Mouse (Mus musculus) limb, embryonic 15.5 days (tissue): Measurements from ENCODE around the gene Mxi1. TPM values are rescaled to one million over a fixed set of nuclear protein-coding genes. Genes with fewer than 3 reads are reported as not detected.
A peak's percentile ranks its signal among the peaks of the same experiment; 100 is the strongest.

ENCODE experiments used
- ATAC-seq: fragments of 200-750 bp; cut with Nextera tagmentation; 2 replicates; pipeline ENCODE4 v1.8.0; 2017; ENCODE audit warnings: low read depth, moderate TSS enrichment; ENCODE audit not compliant: insufficient number of reproducible peaks, low FRiP score, low TSS enrichment
- H3K27ac ChIP-seq: fragments of 300-500 bp; sonication (generic); 2 replicates; pipeline ENCODE4 v1.5.1; 2015; ENCODE audit warnings: moderate library complexity, mild to moderate bottlenecking, inconsistent platforms
- H3K27me3 ChIP-seq: fragments of 300-500 bp; sonication (generic); 2 replicates; pipeline ENCODE4 v1.6.1; 2015; ENCODE audit warnings: inconsistent platforms
- H3K36me3 ChIP-seq: fragments of 300-500 bp; sonication (generic); 2 replicates; pipeline ENCODE4 v1.6.1; 2015; ENCODE audit warnings: inconsistent platforms
- H3K4me1 ChIP-seq: fragments of 300-500 bp; sonication (generic); 2 replicates; pipeline ENCODE4 v1.6.1; 2015; ENCODE audit warnings: inconsistent platforms
- H3K4me2 ChIP-seq: fragments of 300-500 bp; sonication (generic); 2 replicates; pipeline ENCODE4 v1.6.1; 2015; ENCODE audit warnings: mild to moderate bottlenecking, inconsistent platforms
- H3K4me3 ChIP-seq: fragments of 300-500 bp; sonication (generic); 2 replicates; pipeline ENCODE4 v1.5.1; 2015; ENCODE audit warnings: mild to moderate bottlenecking, inconsistent platforms
- H3K9ac ChIP-seq: fragments of 300-500 bp; sonication (generic); 2 replicates; pipeline ENCODE4 v1.6.1; 2015; ENCODE audit warnings: inconsistent platforms
- H3K9me3 ChIP-seq: fragments of 300-500 bp; sonication (generic); 2 replicates; pipeline ENCODE4 v1.6.1; 2016; ENCODE audit warnings: inconsistent platforms
- WGBS: fragments of 180-500 bp; shearing (Covaris S2); methylation state at CpG from one replicate; pipeline ENCODE4 v1.1.7; 2015; 5-methylcytosine and 5-hydroxymethylcytosine counted together
- polyA plus RNA-seq: library from polyadenylated mRNA; unstranded; fragments of >200 nt; fragmentation: Nextera tagmentation; extraction: Ambion mirVana; gene quantifications from 2 replicates; pipeline ENCODE4 v1.2.1, GENCODE M21; 2015

The Mxi1 gene
- 35.4 and 40.1 TPM in 2 replicates for polyA plus RNA-seq

DNA sequence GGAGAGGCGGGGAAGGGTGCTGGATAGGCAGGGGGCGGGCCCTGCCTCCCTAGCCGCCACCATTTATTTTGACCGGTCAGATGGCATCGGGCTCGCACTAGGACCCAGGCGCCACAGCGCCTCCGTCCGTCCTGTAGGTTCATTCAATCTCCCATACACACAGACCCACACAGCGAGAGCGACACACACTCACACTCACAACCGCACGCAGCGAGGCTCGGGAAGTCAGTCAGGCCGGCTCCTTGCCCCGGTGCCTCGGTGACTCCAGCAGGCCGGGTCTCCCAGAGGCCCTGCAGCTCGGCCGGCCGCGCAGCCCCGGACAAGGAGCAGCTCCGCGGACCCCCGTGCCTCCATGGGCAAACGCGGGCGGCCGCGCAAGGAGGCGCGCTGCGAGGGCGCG is at the start of gene Mxi1:
Gene Mxi1 (plus strand): TSS at position 171 of the 400 bp plus-strand sequence.
- Histone ChIP-seq H3K4me3 (peak within 1 kb of the TSS; percentile 92), H3K4me2 (peak within 1 kb of the TSS; percentile 91), H3K9me3 (no peaks in the 10 kb centered on the region), H3K9ac (peak within 1 kb of the TSS; percentile 85), H3K36me3 (no peaks in the 10 kb centered on the region), H3K27me3 (no peaks in the 10 kb centered on the region), H3K27ac (peak within 1 kb of the TSS; percentile 98), H3K4me1 (peaks cover 11% of the 10 kb centered on the region)
- no peak; the same call in 1 of the 2 replicates for ATAC-seq
- under 1% methylated on average over 38 of the region's 38 CpGs for WGBS

DNA sequence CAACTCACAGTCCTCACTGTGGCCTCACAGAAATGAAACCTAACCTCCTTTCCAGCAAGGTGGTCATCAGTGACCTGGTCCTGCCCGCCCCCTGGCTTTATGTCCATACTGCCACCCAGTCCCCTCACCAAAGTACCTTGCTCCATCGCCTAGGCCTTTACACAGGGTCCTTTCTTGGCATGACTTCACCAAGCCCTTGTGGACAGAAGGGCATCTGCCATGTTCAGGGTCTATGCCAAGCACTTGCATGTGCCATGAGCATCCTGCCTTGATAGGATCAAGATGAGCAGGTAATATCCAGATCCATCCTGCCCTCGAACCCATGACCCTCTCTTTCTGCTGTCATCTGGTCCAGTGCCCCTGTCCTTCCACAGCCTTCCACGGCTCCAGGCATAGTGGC is 49.5 kb upstream of the Mxi1 start:
- Histone ChIP-seq H3K4me2 (no peak overlapping the region), H3K4me3 (no peak overlapping the region), H3K4me1 (peaks cover 8% of the 10 kb centered on the region), H3K9me3 (no peaks in the 10 kb centered on the region), H3K27ac (no peak overlapping the region), H3K36me3 (no peaks in the 10 kb centered on the region), H3K9ac (no peak overlapping the region), H3K27me3 (no peaks in the 10 kb centered on the region)
- WGBS = 88% methylated on average over 4 of the region's 4 CpGs
- no peak for ATAC-seq

- Histone ChIP-seq H3K9me3 (no peaks in the 10 kb centered on the region), H3K9ac (no peak overlapping the region), H3K4me2 (no peak overlapping the region), H3K4me1 (peaks cover 8% of the 10 kb centered on the region), H3K36me3 (no peaks in the 10 kb centered on the region), H3K27ac (no peak overlapping the region), H3K4me3 (no peak overlapping the region), H3K27me3 (no peaks in the 10 kb centered on the region)
- ATAC-seq = no peak
- WGBS = 88% methylated on average over 7 of the region's 7 CpGs
These were observed 48.3 kb upstream of the Mxi1 start for GRCm38 (mm10) chr19:53262061-53262460.

DNA sequence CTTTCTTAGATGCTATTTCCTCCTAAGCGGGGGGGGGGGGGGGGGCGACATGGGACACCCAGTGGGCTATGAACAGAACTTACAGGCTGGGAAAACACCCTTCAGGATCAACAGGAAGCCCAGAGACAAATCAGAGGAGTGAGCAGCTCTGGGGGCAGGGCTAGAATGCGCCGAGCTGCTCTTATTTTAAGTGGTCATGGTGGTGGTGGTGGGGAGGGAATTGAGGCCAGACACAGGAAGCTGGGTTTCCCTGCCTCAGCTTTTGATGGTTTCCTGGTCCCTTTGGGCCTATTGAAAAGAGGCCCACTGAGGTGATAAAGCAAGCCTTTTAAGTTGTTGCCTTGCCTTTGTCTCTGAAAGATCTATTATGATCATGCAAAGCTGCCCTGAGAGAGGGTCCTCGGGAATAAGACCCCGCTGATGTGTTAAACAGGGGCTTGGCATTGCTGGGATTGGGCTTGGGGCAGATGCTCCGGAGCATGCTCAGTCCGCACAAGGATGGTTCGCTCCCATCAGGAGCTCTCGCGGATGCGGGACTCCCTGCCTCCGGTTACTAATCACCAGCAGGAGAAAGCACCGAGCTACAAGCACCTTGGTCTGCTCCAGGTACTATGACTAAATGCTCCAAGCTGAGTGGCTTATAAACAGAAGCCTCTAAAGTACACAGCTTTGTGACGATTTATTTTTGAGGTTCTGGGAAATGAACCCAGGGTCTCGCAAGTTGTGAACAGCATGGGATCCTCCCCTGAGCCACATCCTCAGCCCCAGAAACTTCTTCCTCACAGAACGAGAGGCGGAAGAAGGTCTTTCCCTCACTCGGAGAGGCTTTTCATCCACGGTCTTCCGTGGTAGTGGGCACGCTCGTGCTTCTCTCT is 46.2 kb upstream of the Mxi1 start:
- Histone ChIP-seq H3K9ac (no peak overlapping the region), H3K36me3 (no peaks in the 10 kb centered on the region), H3K4me3 (no peak overlapping the region), H3K4me1 (peaks cover 8% of the 10 kb centered on the region), H3K4me2 (no peak overlapping the region; the same call in 1 of the 2 replicates), H3K27me3 (no peaks in the 10 kb centered on the region), H3K27ac (no peak overlapping the region), H3K9me3 (no peaks in the 10 kb centered on the region)
- WGBS = 41% methylated on average over 22 of the region's 23 CpGs
- ATAC-seq = no peak

DNA sequence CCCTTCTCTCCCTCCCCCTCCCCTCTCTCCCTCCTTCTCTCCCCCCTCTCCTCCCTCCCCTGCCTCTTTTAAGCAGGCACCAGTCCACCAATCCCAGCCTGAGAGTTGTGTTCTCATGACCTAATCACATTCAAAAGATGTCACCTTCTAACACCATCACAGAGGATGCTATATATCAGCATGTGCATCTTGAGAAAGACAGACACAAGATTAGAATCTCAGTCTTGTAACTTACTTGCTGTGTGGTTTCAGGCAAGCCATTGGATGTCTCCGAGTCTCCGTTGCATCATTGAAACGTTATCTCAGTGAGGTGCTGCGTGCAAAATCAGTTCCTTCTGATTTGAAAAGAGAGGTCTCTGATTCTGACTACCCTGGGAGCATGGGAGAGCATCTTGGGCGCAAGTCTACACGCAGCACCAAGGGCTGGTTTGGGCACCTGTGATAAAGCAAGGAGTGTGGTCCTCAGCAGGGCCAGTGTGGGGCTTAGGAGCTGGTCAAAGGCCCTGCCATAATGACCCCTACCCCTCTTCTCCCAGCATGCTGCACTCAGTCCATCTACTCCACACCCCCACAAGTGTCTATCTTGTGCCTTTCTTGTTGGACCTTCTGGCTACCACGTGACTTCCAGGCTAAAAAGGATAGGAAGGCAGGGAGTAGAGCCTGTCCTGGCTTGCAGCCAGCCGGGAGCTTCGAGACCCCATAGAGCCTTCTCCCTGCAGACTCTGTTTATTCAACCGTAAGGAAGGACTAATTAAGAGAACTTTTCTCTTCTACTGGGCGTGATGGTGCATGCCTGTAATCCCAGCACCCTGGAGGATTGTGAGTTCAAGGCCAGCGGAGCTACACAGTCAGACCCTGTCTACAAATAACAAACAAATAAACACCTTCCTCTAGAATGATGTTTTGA is 45.2 kb upstream of the Mxi1 start:
- no peak overlapping the region for H3K27ac ChIP-seq
- ATAC-seq = no peak
- H3K27me3 ChIP-seq = no peaks in the 10 kb centered on the region
- no peaks in the 10 kb centered on the region for H3K36me3 ChIP-seq
- H3K9me3 ChIP-seq = no peaks in the 10 kb centered on the region
- 52% methylated on average over 12 of the region's 12 CpGs for WGBS
- H3K4me2 ChIP-seq = no peak overlapping the region
- no peak overlapping the region for H3K4me3 ChIP-seq
- no peak overlapping the region for H3K9ac ChIP-seq
- H3K4me1 ChIP-seq = peaks cover 8% of the 10 kb centered on the region

- WGBS = 89% methylated on average over 9 of the region's 9 CpGs
- Histone ChIP-seq H3K4me1 (peaks cover 8% of the 10 kb centered on the region), H3K9ac (no peak overlapping the region), H3K36me3 (no peaks in the 10 kb centered on the region), H3K4me3 (no peak overlapping the region), H3K27me3 (no peaks in the 10 kb centered on the region), H3K4me2 (no peak overlapping the region), H3K9me3 (no peaks in the 10 kb centered on the region), H3K27ac (no peak overlapping the region)
- no peak for ATAC-seq
These were observed 43.0 kb upstream of the Mxi1 start for GRCm38 (mm10) chr19:53267305-53267704.

- Histone ChIP-seq H3K4me2 (no peak overlapping the region), H3K27ac (no peak overlapping the region), H3K27me3 (no peaks in the 10 kb centered on the region), H3K36me3 (no peaks in the 10 kb centered on the region), H3K4me1 (peaks cover 8% of the 10 kb centered on the region), H3K4me3 (no peak overlapping the region), H3K9ac (no peak overlapping the region), H3K9me3 (no peaks in the 10 kb centered on the region)
- 88% methylated on average over 17 of the region's 17 CpGs for WGBS
- ATAC-seq = no peak
These were observed 37.1 kb upstream of the Mxi1 start for GRCm38 (mm10) chr19:53273055-53273722.

DNA sequence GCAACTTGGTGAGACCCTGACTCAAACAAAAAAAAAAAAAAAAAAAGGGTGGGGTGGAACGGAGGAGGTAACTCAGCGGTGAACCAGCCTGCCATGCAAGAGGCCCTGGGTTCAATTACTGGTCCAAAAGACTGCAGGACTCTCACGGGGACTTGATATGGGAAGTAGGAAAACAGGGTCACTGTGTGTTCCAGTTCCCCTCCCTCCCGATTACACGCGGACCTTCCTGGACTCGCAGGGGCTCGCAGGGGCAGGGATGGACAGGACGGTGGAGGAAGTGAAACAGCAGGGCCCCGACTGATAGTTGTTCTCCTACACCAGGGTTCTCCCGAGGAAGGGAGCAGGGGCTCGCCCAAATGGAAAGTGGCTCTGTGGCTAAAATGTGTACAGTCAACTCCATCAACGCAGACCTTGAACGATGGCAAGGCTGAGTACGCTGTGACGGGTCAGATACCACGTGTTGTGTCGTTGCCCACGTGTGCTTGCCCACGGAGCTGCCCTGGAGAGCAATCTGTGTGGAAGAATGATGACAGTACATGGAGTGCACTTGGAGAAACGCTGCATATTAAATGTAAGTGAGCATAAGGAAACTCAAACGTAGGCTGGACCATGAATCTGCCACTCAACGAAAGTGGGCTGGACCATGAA is 36.4 kb upstream of the Mxi1 start:
- Histone ChIP-seq H3K4me1 (peaks cover 12% of the 10 kb centered on the region), H3K4me2 (no peak overlapping the region), H3K9me3 (no peaks in the 10 kb centered on the region), H3K9ac (no peak overlapping the region), H3K27me3 (no peaks in the 10 kb centered on the region), H3K27ac (no peak overlapping the region), H3K4me3 (no peak overlapping the region), H3K36me3 (no peaks in the 10 kb centered on the region)
- no peak for ATAC-seq
- 81% methylated on average over 23 of the region's 23 CpGs for WGBS

- H3K4me2 ChIP-seq = no peak overlapping the region
- 46% methylated on average over 3 of the region's 3 CpGs for WGBS
- H3K9me3 ChIP-seq = no peaks in the 10 kb centered on the region
- H3K27ac ChIP-seq = no peak overlapping the region
- ATAC-seq = no peak
- no peak overlapping the region for H3K9ac ChIP-seq
- peaks cover 14% of the 10 kb centered on the region for H3K4me1 ChIP-seq
- no peak overlapping the region for H3K4me3 ChIP-seq
- H3K27me3 ChIP-seq = no peaks in the 10 kb centered on the region
- no peaks in the 10 kb centered on the region for H3K36me3 ChIP-seq
These were observed 35.1 kb upstream of the Mxi1 start for GRCm38 (mm10) chr19:53275204-53275603.

GRCm38 (mm10) chr19:53276902-53277707 is 33.2 kb upstream of the Mxi1 start:
- ATAC-seq = no peak
- Histone ChIP-seq H3K36me3 (no peaks in the 10 kb centered on the region), H3K9ac (no peak overlapping the region), H3K9me3 (no peaks in the 10 kb centered on the region), H3K27ac (no peak overlapping the region), H3K4me2 (no peak overlapping the region), H3K4me1 (peaks cover 14% of the 10 kb centered on the region), H3K4me3 (no peak overlapping the region), H3K27me3 (no peaks in the 10 kb centered on the region)
- WGBS = 49% methylated on average over 19 of the region's 19 CpGs
